Mouse (Mus musculus): ENCODE measurements around the gene Mtfmt. TPM values are rescaled to one million over a fixed set of nuclear protein-coding genes. Genes with fewer than 3 reads are reported as not detected.

The Mtfmt gene
- 16.7 and 22.4 TPM in 2 replicates for polyA plus RNA-seq (2011; ENCODE audit: insufficient read depth, insufficient read length, low read depth, missing spikeins)

DNA sequence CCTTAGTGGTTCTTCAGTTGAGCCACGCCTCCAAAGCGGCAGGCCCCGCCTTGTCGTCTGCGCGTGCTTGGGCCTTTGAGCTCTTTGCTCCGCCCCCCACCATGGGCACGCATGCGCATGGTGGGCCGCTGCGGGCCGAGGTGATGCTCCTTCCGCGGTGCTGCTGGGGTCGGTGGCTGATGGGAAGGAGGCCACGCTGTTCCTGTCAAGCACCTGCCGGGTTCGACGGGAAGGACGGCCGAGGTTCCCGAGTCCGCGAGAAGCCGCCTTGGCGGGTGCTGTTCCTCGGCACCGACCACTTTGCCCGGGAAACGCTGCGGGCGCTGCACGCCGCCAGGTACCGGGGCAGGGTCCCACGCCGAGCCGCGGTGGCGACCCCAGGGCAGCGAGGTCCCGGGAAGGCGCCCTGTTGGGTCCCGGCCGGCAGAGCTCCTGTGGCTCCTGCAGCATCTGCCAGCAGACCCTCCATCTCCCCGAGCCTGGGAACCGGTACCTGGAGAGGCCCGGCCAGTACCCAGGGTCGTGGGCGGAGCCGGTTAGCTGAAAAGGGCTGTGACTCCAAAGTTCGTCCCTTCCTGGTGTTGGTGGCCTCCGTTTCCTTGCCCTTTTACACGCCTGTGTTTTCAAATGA lies at the start of gene Mtfmt:
TSS of gene Mtfmt (plus strand) at position 112 of the 631 bp plus-strand sequence.
- no peaks in the 10 kb centered on the region for H3K36me3 ChIP-seq (ENCODE audit: control insufficient read depth, insufficient read depth, low read length, poor library complexity, severe bottlenecking)
- peak within 1 kb of the TSS; percentile 56 for H3K4me3 ChIP-seq (ENCODE audit: low read depth, low read length)
- TF ChIP-seq POLR2A (IDR thresholded peaks at IDR 0.05; ENCODE audit: insufficient read depth, low read length), result peak; percentile 87
- no peak for TF ChIP-seq EP300 (IDR thresholded peaks at IDR 0.05; ENCODE audit: insufficient read depth, low read depth, low read length)
- no peaks in the 10 kb centered on the region for H3K27me3 ChIP-seq (ENCODE audit: control insufficient read depth, insufficient read depth, low read length, poor library complexity, severe bottlenecking)
- H3K4me1 ChIP-seq (ENCODE audit: control insufficient read depth, insufficient read depth, low read length), result no peaks in the 10 kb centered on the region
- no peaks in the 10 kb centered on the region for H3K9me3 ChIP-seq (replicated peaks; ENCODE audit: control insufficient read depth, insufficient read depth, low read length, poor library complexity, severe bottlenecking)
- peak within 1 kb of the TSS; percentile 69 for H3K9ac ChIP-seq (ENCODE audit: low read depth, poor library complexity, severe bottlenecking)
- H3K27ac ChIP-seq (ENCODE audit: insufficient read depth, low read length), result no peak within 1 kb of the TSS

DNA sequence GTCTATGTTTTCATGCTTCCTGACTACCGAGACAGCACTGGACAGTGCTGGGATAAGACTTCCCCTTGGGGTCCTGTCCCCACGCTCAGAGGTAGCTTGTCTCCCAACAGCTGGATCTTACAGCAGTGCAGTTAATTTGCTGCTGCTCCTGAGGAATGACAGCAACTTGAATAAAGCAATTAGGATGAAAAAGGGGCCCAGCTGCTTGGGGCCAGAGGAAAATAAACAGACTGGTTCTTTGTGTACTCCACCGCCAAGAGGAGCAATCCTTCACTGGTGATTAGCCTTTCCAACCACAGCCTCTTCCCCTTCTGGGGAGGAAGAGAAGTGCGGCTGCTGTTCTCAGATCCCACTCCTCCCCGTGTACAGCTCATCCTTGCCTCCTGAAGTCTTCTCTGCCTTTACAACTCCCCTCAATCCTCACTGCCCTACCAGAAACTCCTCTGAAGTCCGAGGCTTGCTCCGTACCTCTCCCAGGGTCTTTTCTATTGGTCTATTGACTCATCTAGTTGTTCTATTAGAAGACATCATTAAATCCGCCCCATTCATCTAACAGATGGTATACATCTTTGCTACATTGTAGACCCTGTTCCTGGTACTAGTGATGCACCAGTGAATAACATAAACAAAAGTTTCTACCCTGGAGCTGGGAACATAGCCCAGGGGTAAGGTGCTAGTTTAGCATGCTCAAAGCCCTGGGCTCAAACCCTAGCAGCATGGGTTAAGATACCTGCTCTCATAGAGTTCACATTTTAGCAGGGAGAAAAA lies 49.0 kb upstream of the Mtfmt start:
- no peak overlapping the region for H3K27ac ChIP-seq (ENCODE audit: insufficient read depth, low read length)
- H3K4me3 ChIP-seq (ENCODE audit: low read depth, low read length), result no peak overlapping the region
- H3K9me3 ChIP-seq (replicated peaks; ENCODE audit: control insufficient read depth, insufficient read depth, low read length, poor library complexity, severe bottlenecking), result no peaks in the 10 kb centered on the region
- TF ChIP-seq CTCF (IDR thresholded peaks at IDR 0.05; ENCODE audit: low read depth, low read length), result no peak
- TF ChIP-seq EP300 (IDR thresholded peaks at IDR 0.05; ENCODE audit: insufficient read depth, low read depth, low read length), result no peak
- TF ChIP-seq POLR2A (IDR thresholded peaks at IDR 0.05; ENCODE audit: insufficient read depth, low read length), result no peak
- no peak overlapping the region for H3K9ac ChIP-seq (ENCODE audit: low read depth, poor library complexity, severe bottlenecking)
- no peaks in the 10 kb centered on the region for H3K4me1 ChIP-seq (ENCODE audit: control insufficient read depth, insufficient read depth, low read length)
- no peaks in the 10 kb centered on the region for H3K36me3 ChIP-seq (ENCODE audit: control insufficient read depth, insufficient read depth, low read length, poor library complexity, severe bottlenecking)
- peaks cover 4% of the 10 kb centered on the region; the same call in 1 of the 2 replicates for H3K27me3 ChIP-seq (ENCODE audit: control insufficient read depth, insufficient read depth, low read length, poor library complexity, severe bottlenecking)

DNA sequence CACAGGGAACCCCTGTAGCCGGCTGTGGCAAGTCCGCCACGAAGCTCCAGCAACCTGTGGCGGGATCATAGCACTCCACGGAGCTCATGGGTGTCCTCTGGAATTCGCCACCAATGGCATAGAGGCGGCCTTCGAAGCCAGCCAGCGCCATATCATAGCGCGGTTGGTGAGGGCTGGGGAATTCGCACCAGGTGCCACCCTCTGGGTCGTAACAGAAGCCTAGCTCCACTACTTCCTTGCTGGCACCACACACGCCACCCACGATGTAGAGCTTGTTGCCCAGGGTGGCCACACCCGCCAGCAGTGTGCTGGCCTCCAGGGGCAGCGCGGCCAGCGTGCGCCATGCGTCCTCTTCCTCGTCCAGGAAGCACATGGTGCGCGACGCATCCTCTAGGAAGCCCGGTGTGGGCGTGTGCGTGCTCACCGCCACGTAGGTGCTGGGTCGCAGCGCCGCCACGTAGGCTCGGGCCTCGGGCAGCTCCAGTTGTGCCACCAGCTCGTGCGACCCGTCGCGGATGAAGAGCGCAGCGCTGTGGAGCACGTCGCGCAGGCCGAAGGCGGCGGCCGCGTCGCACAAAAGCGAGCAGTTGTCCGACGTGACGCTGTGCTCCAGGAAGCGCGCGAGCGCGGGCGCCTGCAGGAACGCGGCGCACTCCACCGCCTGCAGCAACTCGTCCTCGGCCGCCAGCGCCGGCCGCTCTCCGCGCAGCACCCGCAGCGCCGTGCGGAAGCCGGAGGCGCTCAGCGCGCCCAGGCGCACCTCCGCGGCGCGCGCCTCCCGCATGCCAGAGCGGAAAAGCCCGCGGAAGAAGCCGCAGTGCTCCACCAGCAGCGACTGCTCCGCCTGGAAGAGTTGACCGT lies 44.6 kb upstream of the Mtfmt start:
- Histone ChIP-seq H3K4me1 (ENCODE audit: control insufficient read depth, insufficient read depth, low read length) (no peaks in the 10 kb centered on the region), H3K9me3 (replicated peaks; ENCODE audit: control insufficient read depth, insufficient read depth, low read length, poor library complexity, severe bottlenecking) (no peaks in the 10 kb centered on the region), H3K36me3 (ENCODE audit: control insufficient read depth, insufficient read depth, low read length, poor library complexity, severe bottlenecking) (no peaks in the 10 kb centered on the region), H3K4me3 (ENCODE audit: low read depth, low read length) (peak overlapping the region; percentile 56), H3K27me3 (ENCODE audit: control insufficient read depth, insufficient read depth, low read length, poor library complexity, severe bottlenecking) (peaks cover 4% of the 10 kb centered on the region), H3K27ac (ENCODE audit: insufficient read depth, low read length) (no peak overlapping the region), H3K9ac (ENCODE audit: low read depth, poor library complexity, severe bottlenecking) (peak overlapping the region; percentile 47)
- no peak for TF ChIP-seq POLR2A (IDR thresholded peaks at IDR 0.05; ENCODE audit: insufficient read depth, low read length)
- no peak for TF ChIP-seq EP300 (IDR thresholded peaks at IDR 0.05; ENCODE audit: insufficient read depth, low read depth, low read length)
- TF ChIP-seq CTCF (IDR thresholded peaks at IDR 0.05; ENCODE audit: low read depth, low read length), result no peak

DNA sequence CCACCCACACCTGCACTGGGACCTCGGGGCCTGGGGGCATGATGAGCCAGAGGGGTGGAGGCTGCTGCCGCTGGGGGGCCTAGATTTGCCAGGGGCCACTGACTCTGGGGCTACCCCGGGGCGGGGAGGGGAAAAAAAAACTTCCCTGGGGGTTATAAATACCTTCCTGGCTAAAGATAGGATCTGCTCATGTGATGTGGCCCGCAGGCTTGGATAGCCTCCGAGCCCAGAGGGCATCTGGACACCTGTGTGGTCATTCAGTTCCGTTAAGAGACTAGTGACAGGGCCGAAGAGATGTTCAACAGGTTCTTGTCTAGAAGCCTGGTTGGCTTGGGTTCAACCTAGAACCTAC lies 44.0 kb upstream of the Mtfmt start, which contains the start of gene Kbtbd13:
TSS of gene Kbtbd13 (minus strand) at position 40 of the 352 bp plus-strand sequence.
- Histone ChIP-seq H3K27me3 (ENCODE audit: control insufficient read depth, insufficient read depth, low read length, poor library complexity, severe bottlenecking) (peaks cover 4% of the 10 kb centered on the region), H3K4me3 (ENCODE audit: low read depth, low read length) (peak within 1 kb of the TSS; percentile 56), H3K9ac (ENCODE audit: low read depth, poor library complexity, severe bottlenecking) (peak within 1 kb of the TSS; percentile 47), H3K4me1 (ENCODE audit: control insufficient read depth, insufficient read depth, low read length) (no peaks in the 10 kb centered on the region), H3K27ac (ENCODE audit: insufficient read depth, low read length) (no peak within 1 kb of the TSS), H3K36me3 (ENCODE audit: control insufficient read depth, insufficient read depth, low read length, poor library complexity, severe bottlenecking) (no peaks in the 10 kb centered on the region), H3K9me3 (replicated peaks; ENCODE audit: control insufficient read depth, insufficient read depth, low read length, poor library complexity, severe bottlenecking) (no peaks in the 10 kb centered on the region)
- no peak for TF ChIP-seq POLR2A (IDR thresholded peaks at IDR 0.05; ENCODE audit: insufficient read depth, low read length)
- TF ChIP-seq EP300 (IDR thresholded peaks at IDR 0.05; ENCODE audit: insufficient read depth, low read depth, low read length), result no peak
- TF ChIP-seq CTCF (IDR thresholded peaks at IDR 0.05; ENCODE audit: low read depth, low read length), result no peak

DNA sequence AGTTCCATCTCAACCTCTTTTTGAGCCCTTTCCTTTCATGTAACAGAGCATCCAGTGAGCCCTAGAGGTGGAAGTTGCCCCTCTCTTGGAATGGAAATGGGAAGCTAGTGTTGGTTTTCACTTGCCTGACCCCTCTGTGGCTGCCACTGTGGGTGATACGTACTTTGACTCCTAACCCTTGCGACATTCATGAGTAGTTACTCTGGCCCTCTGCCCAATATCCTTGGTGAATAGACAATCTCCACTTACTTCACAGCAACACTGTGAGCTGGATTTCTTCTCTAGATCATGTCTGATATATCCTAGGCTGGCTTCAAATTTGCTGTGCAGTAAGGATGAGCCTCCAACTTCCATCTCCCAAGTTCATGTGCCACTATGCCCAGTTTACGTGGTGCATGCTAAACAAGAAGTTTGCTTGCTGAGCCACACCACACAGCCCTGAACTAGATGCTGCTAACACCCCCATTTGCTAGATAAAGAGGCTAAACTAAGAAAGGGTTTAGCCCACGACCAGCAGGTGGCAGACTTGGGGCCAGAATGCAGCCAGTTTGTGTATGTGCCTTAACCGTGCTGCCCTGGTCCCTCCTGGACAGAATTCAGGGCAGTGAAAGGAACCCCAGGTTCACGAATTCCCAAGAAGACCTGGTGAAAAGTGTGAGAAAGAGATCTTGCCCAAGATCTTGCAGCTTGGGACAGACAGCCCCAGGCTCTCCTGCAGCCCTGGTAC lies 42.8 kb upstream of the Mtfmt start:
- TF ChIP-seq CTCF (IDR thresholded peaks at IDR 0.05; ENCODE audit: low read depth, low read length), result peak; percentile 93
- TF ChIP-seq EP300 (IDR thresholded peaks at IDR 0.05; ENCODE audit: insufficient read depth, low read depth, low read length), result no peak
- H3K36me3 ChIP-seq (ENCODE audit: control insufficient read depth, insufficient read depth, low read length, poor library complexity, severe bottlenecking), result no peaks in the 10 kb centered on the region
- H3K4me3 ChIP-seq (ENCODE audit: low read depth, low read length), result no peak overlapping the region
- H3K4me1 ChIP-seq (ENCODE audit: control insufficient read depth, insufficient read depth, low read length), result no peaks in the 10 kb centered on the region
- no peaks in the 10 kb centered on the region for H3K9me3 ChIP-seq (replicated peaks; ENCODE audit: control insufficient read depth, insufficient read depth, low read length, poor library complexity, severe bottlenecking)
- H3K9ac ChIP-seq (ENCODE audit: low read depth, poor library complexity, severe bottlenecking), result no peak overlapping the region
- H3K27ac ChIP-seq (ENCODE audit: insufficient read depth, low read length), result no peak overlapping the region
- H3K27me3 ChIP-seq (ENCODE audit: control insufficient read depth, insufficient read depth, low read length, poor library complexity, severe bottlenecking), result peaks cover 4% of the 10 kb centered on the region
